Mouse (Mus musculus) CD8-positive naive resting alpha-beta T cell, adult 57 days (primary cell): ENCODE results near the gene Idh3b. TPM values are rescaled to one million over a fixed set of nuclear protein-coding genes. Genes with fewer than 3 reads are reported as not detected.

ENCODE experiments used
- total RNA-seq: library from RNA; stranded (reverse); gene quantifications from one replicate; pipeline ENCODE4 v1.2.4, GENCODE M21; 2023

Idh3b gene
- 118 TPM for total RNA-seq

DNA sequence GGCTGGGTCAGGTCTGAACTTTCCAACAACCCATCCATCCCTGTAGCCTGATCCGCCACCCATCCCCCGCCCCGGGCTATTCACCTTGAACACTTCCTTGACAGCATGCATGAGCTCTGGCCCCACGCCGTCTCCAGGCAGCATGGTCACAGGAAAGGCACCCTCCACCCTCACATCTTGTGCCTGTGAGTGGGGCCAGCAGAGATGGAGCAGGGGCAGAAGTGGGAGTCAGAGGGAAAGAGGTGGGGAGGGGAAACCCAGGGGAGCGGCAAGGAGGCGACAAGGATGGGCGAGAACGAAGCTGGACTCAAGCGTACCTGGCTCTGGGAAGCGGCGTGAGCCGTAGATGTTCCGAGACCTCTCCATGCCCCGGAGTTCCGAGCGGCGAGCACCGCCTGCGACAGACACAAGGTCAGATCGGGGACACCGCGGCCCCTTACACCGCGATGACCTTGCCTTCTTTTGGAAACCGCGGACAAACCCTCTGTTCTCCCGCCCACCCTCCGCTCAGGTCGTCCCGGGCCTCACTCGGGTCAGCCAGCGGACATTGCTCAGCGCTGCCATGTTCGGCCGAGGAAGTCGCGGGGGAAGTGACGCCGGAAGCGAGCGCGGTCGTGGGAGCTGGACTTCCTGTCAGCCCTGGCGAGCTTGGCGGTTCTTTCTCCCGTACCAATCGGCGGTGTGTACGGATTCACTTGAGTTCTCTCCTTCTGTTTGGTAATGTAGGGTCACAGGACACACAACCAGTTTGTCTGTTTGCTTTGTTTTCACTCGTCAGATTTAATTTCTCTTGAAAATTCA is at the start of gene Idh3b:
TSS of gene Idh3b (minus strand) at position 694 of the 801 bp plus-strand sequence.

DNA sequence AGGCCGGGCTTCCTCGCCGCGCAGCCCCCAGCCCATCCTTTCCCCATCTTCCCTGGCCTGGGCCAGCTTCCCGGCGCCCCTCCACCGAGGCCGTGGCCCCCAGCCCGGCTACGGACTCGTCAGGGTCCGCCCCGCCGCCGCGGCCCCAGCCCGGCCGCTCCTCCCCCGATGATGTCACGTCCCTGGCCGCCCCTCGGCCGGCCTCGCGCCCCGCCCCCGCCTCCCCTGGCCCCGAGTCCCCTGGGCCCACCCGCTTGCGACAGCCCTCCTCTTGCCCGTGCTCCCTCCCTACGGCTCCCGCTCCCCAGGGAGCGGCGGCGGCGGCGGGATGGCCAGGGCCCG is 10.6 kb upstream of the Idh3b start, which contains the start of gene Ebf4:
TSS of gene Ebf4 (plus strand) at position 234 of the 342 bp plus-strand sequence.

DNA sequence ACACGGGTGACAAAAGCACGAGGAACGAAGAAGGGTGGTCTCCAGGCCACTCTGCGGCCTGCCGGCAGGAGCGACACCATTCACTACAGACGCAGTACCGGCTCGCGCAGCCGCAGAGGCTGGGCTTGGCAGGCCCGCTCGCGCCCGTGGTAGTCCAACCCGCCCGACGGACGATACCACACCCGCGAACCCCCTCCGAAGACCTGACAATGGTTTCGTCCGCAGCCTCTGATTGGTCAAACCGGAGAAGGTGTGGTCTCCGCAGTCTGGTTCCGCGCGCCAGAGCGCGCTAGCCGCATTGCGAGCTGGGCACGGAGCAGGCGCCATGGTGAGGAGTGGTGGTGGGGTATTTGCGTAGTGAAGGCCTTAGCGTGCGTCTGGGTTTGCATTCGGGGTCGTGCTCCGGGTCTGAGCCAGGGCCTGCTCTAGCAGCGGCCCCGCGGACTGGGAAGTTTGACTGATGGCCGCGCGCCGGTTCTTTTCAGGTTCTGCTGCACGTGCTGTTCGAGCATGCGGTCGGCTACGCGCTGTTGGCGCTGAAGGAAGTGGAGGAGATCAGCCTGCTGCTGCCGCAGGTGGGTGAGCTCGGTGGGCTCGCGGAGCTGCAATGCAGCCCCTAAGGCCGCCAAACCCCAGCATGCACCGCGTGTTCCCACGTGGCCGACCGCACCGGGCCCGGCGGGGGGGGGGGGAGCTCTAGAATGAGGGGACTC is 10.0 kb downstream of the Idh3b start, which contains the start of gene Nop56:
TSS of gene Nop56 (plus strand) at position 282 of the 713 bp plus-strand sequence.

Other genes starting within 250 kb of the Idh3b start
- not detected for gene Tgm6, start 172.1 kb downstream of the Idh3b start, total RNA-seq
- gene Snrpb, start 105.1 kb downstream of the Idh3b start, total RNA-seq = 184 TPM
- gene Tmc2, start 89.4 kb downstream of the Idh3b start, total RNA-seq = not detected
- 404 TPM for gene Nop56, start 10.1 kb downstream of the Idh3b start, total RNA-seq
- gene Ebf4, start 10.6 kb upstream of the Idh3b start, total RNA-seq = not detected
- gene Cpxm1, start 113.0 kb upstream of the Idh3b start, total RNA-seq = 0.67 TPM
- not detected for gene Gm28372, start 120.7 kb upstream of the Idh3b start, total RNA-seq
- not detected for gene 1700020A23Rik, start 120.7 kb upstream of the Idh3b start, total RNA-seq
- not detected for gene Tmem239, start 121.9 kb upstream of the Idh3b start, total RNA-seq
- gene Vps16, start 139.8 kb upstream of the Idh3b start, total RNA-seq = 166 TPM
- 25.7 TPM for gene Pced1a, start 140.2 kb upstream of the Idh3b start, total RNA-seq
- gene Ptpra, start 165.7 kb upstream of the Idh3b start, total RNA-seq = 118 TPM